Mouse (Mus musculus) left cerebral cortex, adult 11 months (tissue): ENCODE data around the gene Zfp36.
A peak's percentile ranks its signal among the peaks of the same experiment; 100 is the strongest.

ENCODE experiments used
- DNase-seq: peaks from one replicate; pipeline ENCODE4 v3.0.0; 2022; ENCODE audit warnings: low spot score

The Zfp36 gene

DNA sequence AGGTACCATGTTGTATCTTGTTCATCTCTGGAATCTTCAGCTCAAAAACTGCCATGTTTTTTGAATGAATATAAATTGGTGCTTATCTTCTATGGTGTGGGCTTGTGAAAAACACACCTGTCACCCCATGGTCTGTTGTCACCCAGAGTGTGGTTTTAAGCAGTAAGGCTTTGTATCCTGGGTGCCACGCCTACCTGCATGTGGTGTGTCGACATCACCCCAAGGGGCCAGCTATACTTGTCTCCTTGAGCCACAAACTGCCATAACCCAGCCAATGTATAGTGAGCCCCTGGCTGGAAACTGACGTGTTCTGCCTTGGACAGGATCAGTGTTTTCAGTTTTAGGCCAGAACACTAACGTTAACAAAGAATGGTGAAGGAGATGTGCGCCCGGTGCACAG is 4.1 kb upstream of the Zfp36 start:
- no peak for DNase-seq

DNA sequence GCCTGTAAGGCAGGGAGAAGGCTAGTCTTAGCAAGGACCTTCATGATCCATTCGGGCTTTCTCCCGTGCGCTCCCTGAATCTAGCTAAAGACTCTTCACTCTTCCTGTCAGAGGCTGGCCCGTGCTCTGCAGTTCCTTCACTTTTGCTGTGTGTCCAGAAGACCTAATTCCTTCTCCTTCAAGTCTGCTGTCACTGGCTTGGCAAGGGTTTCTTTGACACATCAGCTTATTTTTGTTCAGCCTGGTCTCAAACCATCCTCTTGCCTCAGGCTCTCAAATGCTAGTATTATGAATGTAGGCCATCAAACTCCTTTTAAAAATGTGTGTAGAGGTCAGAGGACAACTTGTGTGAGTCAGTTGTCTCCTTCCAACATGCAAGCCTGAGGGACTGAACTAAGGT is 3.6 kb upstream of the Zfp36 start:
- DNase-seq, result no peak

- peak; percentile 63 for DNase-seq
These were observed 2.9 kb upstream of the Zfp36 start for GRCm38 (mm10) chr7:28382981-28383396.

GRCm38 (mm10) chr7:28382347-28382951 is 2.4 kb upstream of the Zfp36 start:
- no peak for DNase-seq

DNA sequence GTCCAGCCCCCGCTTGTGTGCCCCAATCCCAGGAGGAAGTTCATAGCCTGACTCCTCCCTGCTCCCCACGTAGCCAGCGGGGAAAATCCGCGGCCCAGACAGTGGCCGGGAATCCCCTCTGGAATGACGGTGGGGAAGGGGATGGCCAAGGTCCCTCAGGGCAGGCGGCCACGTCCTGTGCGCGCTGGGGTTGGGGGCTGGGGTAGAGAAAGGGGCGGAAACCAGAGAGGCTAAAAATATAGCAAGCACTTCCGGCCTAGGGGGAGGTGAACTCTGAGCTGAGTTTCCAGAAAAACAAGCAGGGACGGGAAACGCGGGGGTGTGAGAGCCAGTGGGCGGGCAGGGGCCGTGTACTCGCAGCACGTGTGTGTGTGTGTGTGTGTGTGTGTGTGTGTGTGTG is 1.9 kb upstream of the Zfp36 start:
- no peak for DNase-seq

DNA sequence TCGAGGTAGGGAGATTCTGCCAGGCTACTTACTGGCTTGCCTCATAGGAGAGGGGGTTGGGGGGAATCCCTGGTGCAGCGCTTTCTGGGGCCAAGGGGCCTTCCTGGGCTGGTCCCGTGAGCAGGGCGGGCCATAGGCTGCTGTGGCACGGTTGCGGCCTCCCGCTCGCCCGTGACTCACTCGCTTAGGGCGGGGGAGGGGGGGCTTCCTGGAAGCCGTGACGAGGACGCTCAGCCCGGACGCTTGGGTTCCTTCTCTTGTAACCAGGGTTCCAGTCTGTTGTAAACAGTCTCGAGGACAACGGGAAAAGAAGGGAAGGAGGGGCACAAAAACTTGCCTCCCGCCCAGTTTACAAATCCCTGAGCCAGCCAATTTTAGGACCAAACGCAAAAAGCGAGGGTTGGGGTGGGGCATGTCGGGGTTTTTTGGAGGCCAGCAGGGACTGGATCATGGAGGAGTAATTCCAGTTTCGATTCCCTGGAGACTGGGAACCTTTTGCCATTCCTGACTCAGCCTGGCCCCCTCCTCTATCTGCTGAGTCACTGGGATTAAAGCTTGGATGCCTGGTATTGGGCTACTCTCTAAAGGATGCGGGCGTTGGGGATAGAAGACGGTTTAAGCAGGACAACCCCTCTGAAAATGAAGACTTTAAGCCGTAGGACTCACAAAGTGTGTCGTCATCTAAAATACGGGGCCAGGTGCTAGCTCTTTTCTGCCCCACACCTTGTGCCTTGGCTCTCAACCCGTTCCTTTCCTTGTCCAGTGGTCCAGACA is 1.2 kb upstream of the Zfp36 start:
- no peak for DNase-seq

- DNase-seq, result peak; percentile 70
These were observed 1.0 kb downstream of the Zfp36 start for GRCm38 (mm10) chr7:28378769-28379651.

GRCm38 (mm10) chr7:28378066-28378690 is 1.9 kb downstream of the Zfp36 start:
- DNase-seq, result no peak

GRCm38 (mm10) chr7:28377190-28378065 is 2.6 kb downstream of the Zfp36 start:
- DNase-seq, result no peak

DNA sequence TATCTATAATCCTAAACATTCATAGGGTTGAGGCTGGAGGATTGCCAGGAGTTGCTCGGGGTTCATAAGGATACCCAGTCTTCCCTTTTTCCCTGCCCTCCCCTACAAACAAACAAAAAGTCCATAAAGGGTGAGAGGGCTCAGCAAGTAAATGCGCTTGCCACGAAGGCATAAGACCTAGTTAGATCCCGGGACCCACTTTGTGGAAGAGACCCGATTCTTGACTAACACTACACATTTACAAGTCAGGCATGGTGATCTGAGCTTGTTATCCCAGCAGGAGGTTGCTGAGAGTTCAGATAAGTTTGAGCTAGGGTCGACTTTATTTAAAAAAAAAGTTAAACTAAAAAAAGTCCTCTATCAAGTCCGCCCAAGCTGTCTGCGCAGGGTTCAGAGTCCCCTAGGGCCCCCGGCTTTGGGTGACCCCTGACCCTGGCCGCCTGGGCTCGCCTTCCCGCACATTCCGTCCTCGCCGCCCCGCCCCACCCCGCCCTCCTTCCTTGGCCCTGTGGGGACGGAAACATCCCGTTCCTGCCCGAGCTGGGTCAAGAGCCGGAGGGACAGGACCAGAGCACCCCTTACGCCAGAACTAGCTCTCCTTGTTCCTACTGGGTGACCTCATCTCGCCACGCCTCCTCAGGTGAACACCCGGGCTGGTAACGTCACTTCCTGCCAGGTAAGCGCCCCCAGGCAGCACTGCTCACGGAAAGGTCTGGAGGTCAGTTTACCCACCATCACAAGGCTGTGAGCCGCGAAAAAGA is 3.9 kb downstream of the Zfp36 start:
- no peak for DNase-seq

DNA sequence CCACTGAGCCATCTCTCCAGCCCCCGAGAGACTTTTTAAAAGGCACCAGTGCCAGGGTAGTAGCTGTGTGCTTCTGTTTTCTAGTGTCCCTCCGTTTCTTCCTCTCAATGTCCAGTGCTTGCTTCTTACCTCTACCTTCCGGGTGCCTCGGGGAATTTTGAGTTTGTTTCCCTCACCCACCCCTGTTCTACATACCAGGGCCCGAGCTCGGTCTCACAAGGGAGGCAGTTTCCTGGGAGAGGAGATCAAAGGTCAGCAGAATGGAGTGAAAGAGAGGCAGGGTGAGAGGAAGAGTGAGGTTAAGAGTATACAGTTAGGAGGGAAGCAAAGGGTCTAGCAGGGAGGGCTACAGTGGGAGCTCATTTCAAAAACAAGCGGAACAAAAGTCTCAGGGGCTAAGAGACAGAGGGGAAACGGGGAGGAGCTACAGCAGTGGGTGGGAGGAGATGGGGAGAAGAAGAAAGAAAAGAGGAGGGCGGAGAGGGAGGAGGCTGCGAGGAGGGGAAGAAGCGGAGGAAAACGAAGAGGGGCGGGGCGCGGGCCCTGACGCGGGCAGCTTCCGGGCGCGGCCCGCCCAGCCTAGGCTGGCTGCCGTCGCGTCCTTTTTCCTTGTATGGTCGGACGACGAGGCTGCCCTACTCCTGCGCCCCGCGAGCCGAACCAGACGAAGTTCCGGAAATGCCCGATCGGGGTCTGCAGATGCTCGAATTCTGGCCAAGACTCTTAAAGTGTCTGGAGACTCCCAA is 4.7 kb downstream of the Zfp36 start:
- peak; percentile 63 for DNase-seq

DNA sequence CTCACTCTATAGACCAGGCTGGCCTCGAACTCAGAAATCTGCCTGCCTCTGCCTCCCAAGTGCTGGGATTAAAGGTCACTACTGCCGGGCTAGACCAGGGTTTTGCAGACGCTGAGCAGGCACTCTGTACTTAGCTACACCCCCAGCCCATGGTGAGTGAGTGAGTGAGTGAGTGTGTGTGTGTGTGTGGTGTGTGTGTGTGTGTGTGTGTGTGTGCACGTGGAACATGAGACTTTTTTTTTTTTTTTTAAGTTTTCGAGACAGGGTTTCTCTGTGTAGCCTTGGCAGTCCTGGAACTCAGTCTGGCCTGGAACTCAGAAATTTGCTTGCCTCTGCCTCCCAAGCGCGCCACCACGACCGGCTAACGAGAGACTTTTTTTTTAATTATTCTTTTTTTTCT is 5.4 kb downstream of the Zfp36 start:
- no peak for DNase-seq

DNA sequence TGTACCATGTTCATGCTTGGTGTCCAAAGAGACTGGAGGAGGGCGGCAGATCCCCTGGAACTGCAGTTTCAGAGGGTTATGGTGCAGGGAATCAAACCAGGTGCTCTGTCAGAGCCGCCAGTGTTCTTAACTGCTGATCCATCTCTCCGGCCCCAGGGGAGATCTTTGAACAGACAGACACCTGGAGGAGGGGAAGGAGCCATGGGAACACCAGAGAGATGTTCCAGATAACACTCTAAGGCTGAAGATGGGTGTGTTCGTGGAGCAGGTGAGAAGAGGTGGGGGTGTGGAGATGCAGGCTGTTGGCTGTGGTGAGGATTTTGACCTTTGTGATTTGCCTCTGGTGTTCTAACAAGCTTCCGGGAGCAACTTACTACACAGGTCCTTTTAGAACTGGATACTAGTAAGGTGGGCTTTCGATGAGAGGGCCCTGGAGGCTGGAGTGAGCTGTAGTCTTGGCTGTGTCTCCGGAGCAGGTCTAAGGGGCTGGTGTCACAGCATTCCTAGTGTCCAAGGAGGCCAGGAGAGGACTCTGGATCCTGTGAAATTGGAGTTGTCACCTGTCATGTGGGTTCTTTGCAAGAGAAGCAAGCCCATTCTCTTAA is 6.1 kb downstream of the Zfp36 start:
- DNase-seq, result no peak

GRCm38 (mm10) chr7:28373131-28373581 is 6.9 kb downstream of the Zfp36 start:
- DNase-seq, result peak; percentile 74

DNA sequence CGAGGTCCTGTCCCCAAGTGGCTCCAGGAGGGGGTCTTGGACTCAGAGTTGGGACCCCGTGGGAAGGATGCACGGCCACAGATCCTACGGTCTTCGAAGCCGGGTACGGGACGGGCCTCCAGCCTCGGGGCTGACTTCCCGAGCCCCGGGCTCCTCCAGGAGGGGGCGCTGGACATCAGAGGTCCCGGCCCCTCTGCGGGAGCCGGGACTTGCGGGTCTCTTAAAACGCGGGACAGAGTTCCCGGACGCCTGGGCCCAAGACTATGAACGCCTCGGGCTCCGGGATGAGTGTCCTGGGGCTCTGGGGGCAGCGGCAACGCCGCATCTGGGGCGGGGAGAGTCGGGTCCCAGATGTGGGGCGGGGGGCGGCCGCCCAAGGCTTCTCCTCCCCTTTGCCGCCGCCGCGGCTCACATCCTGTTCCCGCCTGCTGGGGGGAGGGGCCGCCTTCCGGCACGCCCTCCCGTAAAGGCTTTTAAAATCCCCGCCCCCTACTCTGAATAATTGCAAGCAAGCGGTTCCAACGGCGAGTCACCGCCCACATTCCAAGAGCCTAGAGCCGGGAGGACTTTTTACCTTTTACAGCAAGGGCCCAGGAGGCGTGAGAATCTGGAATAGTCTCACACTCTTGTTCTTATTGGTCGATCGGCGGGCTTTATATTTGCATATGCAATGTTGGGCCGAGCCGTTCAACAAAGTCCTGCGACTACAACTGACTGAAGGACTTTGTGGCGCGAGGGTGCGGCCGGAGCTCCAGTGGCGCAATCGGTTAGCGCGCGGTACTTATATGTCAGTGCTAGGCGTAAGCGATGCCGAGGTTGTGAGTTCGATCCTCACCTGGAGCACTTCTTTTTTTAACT is 7.6 kb downstream of the Zfp36 start, which contains the start of gene Plekhg2:
Gene Plekhg2, minus strand, starts transcription at position 349 of the 858 bp plus-strand sequence.
- DNase-seq, result peak; percentile 92

DNA sequence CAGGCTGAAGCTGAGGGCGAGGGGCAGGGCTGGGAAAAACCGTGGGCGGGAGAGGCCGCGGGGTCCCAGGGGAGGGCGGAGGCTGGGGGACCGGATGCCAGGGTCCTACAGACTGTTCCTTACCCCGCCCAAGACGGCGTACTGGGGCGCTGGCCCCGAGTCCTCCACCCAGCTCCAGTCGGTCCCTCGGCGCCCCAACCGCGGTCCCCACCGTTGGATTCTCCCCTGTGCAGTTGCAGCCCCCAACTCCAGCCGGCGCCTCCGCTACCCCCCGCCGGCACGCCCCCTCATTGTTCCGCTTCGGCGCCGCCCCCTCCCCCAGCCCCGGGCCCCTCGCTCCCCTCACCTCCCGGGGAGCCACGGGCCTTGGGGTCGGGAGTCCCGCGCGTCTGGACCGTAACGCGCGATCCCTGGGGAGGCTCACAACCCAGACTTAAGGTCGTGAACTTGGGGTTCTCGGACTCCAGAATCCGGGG is 8.5 kb downstream of the Zfp36 start:
- no peak for DNase-seq

- DNase-seq, result no peak
These were observed 9.0 kb downstream of the Zfp36 start for GRCm38 (mm10) chr7:28370977-28371513.

DNA sequence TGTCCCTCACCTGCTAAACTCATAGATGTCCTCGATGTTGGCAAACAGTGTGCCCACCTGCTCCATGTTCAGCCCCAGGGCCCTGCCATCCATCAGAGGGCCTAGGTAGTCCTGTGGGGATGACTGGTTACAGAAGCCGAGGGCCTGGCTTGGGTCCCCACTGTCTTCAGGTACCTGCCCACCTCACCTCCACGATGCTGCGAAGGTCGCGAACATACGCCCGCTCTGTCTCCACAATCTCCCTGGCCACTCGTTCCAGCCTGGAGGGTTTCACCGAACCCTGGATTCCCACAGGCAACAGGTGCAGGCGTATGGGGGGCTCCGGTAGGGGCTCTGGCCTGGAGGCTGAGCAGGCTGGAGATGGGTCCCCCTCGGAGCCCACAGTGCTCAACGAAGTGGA is 10.0 kb downstream of the Zfp36 start:
- no peak for DNase-seq
